Mouse (Mus musculus): ENCODE results near the gene Nudt3.

Nudt3 gene

GRCm38 (mm10) chr17:27563771-27564244, 59.5 kb downstream of the Nudt3 start:
- no peak for DNase-seq

GRCm38 (mm10) chr17:27561809-27562526, 61.3 kb downstream of the Nudt3 start:
- DNase-seq, result no peak

GRCm38 (mm10) chr17:27560926-27561480, 62.3 kb downstream of the Nudt3 start:
- no peak for DNase-seq

GRCm38 (mm10) chr17:27559596-27559995, 63.7 kb downstream of the Nudt3 start:
- DNase-seq, result no peak

GRCm38 (mm10) chr17:27558845-27559244, 64.5 kb downstream of the Nudt3 start:
- no peak for DNase-seq

- no peak for DNase-seq
Observed at GRCm38 (mm10) chr17:27557927-27558661, 65.2 kb downstream of the Nudt3 start.

- DNase-seq, result peak; percentile 66 to 75
Observed at GRCm38 (mm10) chr17:27557181-27557926, 65.9 kb downstream of the Nudt3 start.

GRCm38 (mm10) chr17:27556315-27557011, 66.8 kb downstream of the Nudt3 start, which contains the start of gene Hmga1:
Gene Hmga1, plus strand, starts transcription at chr17:27556497.
- peak; percentile 91 to 92 for DNase-seq

GRCm38 (mm10) chr17:27555512-27556172, 67.7 kb downstream of the Nudt3 start:
- peak; percentile 84 to 92 for DNase-seq

- peak; percentile 78 to 82 for DNase-seq
Observed at GRCm38 (mm10) chr17:27555075-27555511, 68.2 kb downstream of the Nudt3 start.

GRCm38 (mm10) chr17:27554062-27554960, 69.0 kb downstream of the Nudt3 start:
- DNase-seq, result no peak

- no peak for DNase-seq
Observed at GRCm38 (mm10) chr17:27552215-27553201, 70.8 kb downstream of the Nudt3 start.

GRCm38 (mm10) chr17:27551393-27551940, 71.8 kb downstream of the Nudt3 start:
- no peak for DNase-seq

GRCm38 (mm10) chr17:27549234-27549633, 74.1 kb downstream of the Nudt3 start:
- DNase-seq, result no peak

GRCm38 (mm10) chr17:27547253-27547868, 75.9 kb downstream of the Nudt3 start:
- DNase-seq, result no peak

- no peak for DNase-seq
Observed at GRCm38 (mm10) chr17:27546574-27547085, 76.7 kb downstream of the Nudt3 start.

GRCm38 (mm10) chr17:27545991-27546390, 77.3 kb downstream of the Nudt3 start:
- no peak for DNase-seq

GRCm38 (mm10) chr17:27544551-27544950, 78.7 kb downstream of the Nudt3 start:
- no peak for DNase-seq

Data from lung, postnatal 4 days (tissue).